Mouse (Mus musculus) heart, adult 8-10 months (tissue): ENCODE measurements around the gene Bpifa2. TPM values are rescaled to one million over a fixed set of nuclear protein-coding genes. Genes with fewer than 3 reads are reported as not detected.
A peak's percentile ranks its signal among the peaks of the same experiment; 100 is the strongest.
"Not testable (repeated sequence)": the region's sequence is repeated elsewhere in the genome, so short reads cannot be mapped to it uniquely, and the experiment has no call there.

Source experiments
- DNase-seq: peaks from one replicate; pipeline ENCODE4 v3.0.0; 2022; ENCODE audit warnings: low spot score
- total RNA-seq, 4 experiments: library from RNA; stranded (reverse); gene quantifications; 2 replicates each; pipeline ENCODE4 v1.2.4; 2022

Gene Bpifa2
- total RNA-seq = not detected

DNA sequence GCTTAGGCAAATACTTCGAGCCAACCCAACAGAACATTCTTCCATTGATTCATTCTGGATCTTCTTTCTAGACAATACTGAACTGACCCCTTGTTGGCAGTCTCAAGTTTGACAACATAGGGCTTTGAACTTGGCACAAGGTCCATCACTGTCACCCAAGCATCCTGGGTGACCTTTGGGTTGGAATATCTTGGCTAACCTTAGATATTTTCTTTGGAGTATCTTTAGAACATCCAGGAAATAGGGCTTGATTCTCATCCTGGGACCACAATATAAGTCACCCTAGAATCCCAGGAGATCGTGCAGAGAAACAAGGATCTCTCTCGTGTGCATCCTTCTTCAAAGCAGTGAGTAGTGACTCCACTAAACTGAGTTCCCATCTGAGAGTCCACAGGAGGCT, at the start of gene Bpifa2:
TSS of gene Bpifa2 (plus strand) at position 301 of the 400 bp plus-strand sequence.
- DNase-seq = no peak

DNA sequence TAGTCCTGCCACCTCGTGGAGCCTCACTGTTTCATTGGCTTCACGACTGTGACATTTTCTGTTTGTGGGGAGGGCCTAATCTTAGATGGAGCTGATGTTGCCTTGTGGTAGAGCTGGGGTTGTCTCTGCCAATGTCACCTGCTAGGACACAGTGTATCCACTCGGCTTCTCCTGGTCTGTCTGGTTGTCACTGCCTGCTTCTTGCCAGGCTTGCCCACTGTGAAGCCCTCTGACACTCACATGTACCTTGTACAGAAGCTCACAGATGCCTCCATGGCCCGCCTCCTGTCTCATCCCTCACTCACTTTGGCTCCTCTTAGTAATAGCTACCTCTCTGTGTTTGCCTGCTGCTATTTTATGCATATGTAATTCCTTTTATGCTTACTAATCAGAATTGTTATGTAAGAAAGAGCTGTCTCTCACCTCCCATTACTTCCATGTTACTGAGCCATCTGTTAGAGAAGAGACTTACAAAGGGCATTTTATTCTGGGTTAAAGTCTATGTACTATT, 45.2 kb upstream of the Bpifa2 start:
- DNase-seq = no peak

DNA sequence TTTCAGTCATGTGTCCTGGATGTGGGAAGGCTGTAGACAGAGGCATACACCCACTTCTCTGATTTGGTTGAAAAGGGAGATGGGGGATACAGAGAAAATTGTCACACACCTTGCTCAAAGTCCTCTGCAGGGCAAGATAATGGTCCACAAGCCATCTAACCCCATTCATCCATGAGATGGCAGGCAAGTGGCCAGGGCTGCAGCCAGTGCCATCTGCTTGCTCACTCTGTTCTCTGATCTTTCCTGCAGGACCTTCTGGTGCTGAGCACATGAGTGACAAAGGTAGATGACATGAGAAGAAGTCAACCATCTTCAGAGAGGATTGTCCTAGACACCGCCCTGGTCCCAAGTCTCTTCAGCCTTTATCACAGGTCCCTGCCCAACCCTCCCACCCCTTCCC, 44.7 kb upstream of the Bpifa2 start:
- no peak for DNase-seq

DNA sequence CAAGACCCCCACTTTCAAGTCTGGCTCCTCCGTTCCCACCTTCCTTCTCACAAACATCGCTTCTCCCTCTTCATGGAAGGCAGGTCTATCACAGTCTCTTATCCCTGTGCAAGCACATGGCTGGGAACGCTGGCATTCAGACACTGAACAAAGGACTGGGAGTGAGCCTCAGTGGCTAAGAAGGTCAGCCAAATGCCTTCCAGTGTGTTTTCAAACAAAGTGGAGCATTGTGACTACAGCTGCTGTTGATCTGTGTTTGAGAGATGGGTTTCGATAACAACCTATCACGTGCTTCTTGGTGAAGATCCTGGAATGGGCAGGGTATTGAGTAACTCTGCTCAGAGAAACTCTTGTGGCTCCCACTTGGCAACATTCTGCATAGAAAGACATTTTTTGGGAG, 37.8 kb upstream of the Bpifa2 start:
- no peak for DNase-seq

DNA sequence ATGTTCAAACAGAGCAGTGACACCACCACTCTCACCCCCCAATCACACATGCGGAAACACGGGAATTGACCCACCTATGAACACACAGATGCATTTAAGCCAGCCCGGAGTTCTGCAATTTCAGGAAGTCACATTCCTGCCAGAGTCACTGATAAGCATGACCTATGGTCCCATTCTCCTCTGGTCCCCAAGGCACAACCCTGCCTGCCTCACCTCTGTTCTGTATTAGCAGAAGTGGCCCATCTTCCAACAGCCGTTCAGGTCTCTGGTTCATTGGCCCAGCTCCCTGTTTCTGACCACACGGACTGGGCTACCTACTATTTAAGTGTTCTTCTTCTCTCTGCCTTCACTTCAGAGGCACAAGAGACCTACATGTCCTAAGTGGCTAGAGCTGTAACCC, 33.5 kb upstream of the Bpifa2 start, which contains the start of gene Bpifa6:
TSS of gene Bpifa6 (plus strand) at position 364 of the 400 bp plus-strand sequence.
- no peak for DNase-seq

DNA sequence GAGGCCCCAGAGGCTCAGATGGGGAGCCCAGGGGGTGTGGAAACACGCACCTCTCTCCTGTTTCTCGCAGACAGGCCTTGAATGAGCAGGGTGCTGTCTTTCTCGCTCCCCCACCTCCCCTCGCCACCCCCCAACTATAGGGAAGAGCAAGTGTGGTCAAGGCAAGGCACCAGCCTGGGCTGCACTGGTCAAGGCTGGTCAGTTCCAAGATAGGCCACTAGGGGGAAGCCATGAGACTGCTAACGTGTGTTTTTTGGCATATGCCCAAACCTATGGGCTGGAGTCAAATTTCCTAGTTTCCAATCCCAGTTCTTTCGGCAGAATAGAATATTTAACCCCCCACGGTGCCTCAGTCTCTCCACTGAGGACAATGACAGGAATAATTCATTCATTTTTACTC, 12.3 kb upstream of the Bpifa2 start:
- peak; percentile 76 for DNase-seq

DNA sequence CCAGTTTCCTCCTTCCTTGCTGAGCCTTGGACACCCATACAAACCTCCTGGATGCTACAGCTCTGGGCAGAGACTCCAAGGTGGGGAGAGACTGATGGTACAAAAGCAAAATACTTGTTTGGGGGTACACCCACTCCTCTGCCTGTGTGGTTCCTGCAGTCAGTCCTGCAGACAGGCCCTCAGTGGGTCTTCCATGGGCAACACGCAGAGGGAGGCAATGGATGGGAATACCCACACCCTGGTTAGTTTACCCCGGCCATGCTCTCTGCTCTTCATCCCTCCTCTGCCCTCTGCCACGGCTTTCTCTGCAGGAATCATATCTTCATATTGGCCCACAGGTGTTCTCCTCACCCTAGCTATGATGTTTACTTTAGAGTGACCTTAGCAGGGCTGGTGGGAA, 7.6 kb upstream of the Bpifa2 start:
- DNase-seq = no peak

DNA sequence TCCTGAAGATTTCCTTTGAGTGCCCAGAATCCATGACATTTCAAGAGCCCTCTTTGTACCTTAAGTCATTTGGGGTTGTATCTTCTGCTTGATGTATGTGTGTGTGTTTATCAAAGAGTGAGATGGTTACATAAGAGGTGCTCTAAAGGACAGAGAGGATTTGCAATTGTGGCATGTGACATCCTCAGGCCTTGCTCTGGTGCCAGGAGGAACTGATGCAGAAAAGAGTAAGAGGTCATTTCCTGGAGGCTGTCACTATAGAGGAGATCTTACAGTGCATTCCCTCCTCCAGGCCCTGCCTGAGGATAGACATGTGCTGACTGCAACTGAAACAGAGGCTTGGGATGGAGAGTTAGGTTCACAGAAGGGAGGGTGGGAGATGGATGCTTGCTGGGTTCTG, 7.0 kb upstream of the Bpifa2 start:
- no peak for DNase-seq

DNA sequence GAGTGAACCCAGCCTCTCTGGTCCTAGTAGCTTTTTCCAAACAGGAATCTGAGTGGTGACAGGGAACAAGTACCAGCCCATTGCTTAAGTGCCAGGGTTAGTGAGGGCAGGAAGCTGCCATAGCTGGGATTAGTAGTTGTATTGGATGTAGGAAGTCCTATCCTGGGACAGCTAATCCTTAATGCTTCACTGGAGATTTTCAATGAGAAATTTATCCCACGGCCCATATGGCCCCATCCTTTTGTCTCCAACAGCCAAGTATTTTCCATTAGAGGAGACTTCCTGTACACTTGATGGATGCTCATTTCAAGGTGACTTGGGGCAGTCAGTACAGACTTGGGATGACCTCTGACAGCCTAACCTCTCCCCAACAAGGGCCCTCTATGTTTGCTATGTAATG, 3.6 kb upstream of the Bpifa2 start:
- no peak for DNase-seq

DNA sequence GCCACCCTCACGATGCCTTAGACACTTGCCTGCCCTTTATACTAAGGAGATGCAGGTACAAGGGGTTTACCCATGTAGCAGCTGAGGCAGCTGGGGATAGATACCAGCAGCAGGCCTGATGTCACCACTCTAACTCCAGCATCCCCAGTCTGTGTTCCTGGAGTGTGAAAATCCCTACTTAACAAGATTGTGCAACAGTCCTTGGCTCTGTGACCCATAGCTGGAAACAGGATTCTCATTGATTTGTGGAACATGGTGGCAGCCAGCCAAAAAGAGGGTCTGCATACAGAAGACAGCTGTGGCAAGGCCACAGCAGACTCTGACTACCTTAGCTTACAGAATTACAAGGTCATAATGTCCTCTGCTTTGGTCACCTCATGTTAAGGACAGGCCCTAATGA, 3.0 kb upstream of the Bpifa2 start:
- DNase-seq = no peak

DNA sequence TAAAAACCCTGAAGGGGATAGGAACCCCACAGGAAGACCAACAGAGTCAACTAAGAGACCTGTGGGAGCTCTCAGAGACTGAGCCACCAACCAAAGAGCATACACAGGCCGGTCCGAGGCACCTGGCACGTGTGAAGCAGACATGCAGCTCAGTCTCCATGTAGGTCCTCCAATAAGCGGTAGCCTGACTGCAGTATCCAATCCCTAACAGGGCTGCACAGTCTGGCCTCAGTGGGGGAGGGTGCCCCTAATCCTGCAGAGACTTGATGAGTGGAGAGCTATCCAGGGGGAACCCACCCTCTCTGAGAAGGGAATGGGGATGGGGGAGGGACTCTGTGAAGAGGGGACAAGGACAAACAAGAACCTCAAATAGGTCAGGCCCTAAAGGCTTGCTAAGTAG, 2.3 kb upstream of the Bpifa2 start:
- DNase-seq = no peak

DNA sequence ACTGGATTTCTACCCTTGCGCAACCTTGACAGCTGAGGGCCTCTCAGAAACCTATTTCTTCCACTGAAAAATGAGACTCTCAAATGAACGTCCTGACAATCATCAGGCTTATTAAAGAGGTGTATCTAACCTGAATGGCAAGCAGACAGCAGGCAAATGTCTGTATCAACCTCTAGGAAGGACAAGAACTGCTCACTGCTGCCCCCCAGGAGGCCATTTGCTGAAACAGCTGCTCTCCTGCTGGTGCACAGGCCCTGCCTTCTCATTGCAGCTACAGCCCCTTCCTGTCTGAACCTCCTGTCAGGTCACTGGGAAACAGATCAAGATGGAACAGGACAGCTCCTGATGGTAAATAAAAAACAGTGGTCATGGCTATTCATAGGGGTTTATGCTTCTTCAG, 1.7 kb upstream of the Bpifa2 start:
- no peak for DNase-seq

DNA sequence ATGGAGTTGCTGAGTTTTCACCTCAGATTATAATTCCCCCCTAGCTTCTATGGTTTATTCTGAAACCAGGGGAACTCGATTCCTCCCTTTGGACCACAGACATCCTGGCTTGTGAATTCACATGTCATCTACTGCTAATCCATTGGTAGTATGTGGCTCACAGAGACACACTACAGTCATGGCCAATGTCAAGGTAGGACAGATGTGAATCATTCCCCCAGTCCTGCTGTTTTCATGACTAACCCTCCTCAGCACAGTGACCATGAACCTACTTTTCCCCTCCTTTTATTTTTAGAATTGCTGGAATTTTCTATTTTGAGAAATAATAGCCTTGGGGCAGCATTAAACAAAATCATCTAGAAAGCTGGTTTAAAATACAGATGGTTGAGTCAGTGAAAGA, 684 bp upstream of the Bpifa2 start:
- DNase-seq = no peak

DNA sequence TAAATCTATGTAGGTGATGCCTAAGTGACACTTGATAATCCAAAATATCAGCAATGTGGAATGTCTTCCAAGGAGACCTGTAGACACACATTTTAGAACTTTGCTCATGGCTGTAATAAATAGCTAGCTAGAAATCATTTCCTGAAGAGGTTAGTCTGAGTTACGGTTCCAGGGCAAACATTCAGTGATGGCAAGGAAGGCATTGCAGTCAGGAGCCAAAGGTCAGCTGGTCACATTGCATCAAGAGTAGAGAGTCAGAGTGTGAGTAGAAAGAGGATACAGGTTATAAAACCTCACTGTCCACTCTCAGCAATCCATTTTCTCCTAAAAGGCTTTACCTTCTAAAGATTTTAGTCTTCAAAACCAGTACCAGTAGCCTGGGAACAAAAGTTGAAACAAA, 9.9 kb downstream of the Bpifa2 start:
- no peak for DNase-seq

DNA sequence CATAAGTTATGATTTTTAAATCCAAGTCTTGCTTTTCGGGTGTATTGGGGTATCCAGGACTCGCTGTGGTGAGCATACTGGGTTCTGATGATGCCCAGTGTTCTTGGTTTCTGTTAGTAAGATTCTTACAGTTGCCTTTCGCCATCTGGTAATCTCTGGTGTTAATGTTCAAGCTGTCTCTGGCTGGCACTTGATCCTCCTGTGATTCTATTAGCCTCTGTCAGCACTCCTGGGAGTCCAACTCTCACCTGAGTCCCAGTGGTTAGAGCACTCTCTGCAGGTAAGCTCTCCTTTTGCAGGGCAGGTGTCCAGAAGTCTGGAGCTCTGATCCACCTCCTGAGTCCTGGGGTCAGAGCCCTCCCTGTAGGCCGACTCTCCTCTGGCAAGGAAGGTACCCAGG, 16.6 kb downstream of the Bpifa2 start:
- not testable (repeated sequence) for DNase-seq

DNA sequence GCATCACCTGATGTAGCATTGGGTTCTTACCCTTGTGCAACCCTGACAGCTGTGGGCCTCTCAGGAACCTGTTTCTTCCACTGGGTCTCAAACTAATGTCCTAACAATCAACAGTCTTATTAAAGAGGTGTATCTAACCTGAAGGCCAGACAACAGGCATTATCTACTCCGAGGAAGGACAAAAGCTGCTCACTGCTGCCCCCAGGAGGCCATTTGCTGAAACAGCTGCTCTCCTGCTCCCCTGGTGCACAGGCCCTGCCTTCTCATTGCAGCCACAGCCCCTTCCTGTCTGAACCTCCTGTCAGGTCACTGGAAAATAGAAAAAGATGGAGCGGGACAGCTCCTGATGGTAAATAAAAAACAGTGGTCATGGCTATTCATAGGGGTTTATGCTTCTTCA, 30.9 kb downstream of the Bpifa2 start:
- no peak for DNase-seq

DNA sequence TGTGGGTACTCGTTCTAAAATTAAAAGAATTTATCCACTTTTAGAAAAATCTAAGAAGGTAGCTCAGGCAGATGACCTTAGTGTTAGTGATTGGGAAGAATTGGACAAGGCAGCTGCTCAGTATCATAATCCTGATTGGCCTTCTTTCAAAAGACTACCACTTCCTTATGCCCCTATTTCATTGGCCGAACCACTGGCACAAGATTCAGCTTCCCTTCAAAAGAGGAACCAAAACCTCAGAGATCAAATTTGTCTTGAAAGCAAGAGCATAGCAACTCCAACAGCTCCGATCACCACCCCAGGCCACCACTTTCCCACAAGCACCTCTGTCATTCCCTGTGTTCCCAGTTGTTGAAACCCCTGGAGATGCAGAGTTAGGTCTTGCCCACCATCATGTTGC, 36.7 kb downstream of the Bpifa2 start:
- peak; percentile 9 for DNase-seq

DNA sequence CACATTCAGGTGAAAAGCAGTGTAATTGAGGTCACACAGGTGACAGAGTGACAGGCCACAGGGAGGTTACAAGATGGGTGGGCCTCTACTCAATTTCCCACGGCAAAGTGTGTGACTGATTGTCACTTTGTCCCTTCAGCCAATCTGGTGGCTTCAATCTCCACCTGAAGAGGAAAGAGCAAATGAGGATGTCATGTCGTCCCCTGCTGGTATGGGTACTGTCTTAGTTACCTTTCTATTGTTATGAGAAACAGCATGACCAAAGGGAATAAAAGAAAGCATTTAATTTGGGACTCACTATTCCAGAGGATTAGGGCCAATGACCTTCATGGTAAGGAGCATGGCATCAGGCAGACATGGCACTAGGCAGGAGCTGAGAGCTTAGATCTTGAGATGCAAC, 50.6 kb downstream of the Bpifa2 start:
- no peak for DNase-seq

Other genes starting within 250 kb of the Bpifa2 start
- gene Efcab8, start 228.3 kb upstream of the Bpifa2 start, total RNA-seq = not detected
- gene Sun5, start 137.2 kb upstream of the Bpifa2 start, total RNA-seq = not detected
- gene Bpifb2, start 133.2 kb upstream of the Bpifa2 start, total RNA-seq = not detected
- not detected for gene Bpifb6, start 107.9 kb upstream of the Bpifa2 start, total RNA-seq
- gene Bpifb3, start 90.0 kb upstream of the Bpifa2 start, total RNA-seq = not detected
- not detected for gene Bpifb4, start 70.1 kb upstream of the Bpifa2 start, total RNA-seq
- gene Bpifa6, start 33.3 kb upstream of the Bpifa2 start, total RNA-seq = not detected
- gene Bpifa3, start 122.1 kb downstream of the Bpifa2 start, total RNA-seq = not detected
- gene Bpifa1, start 134.6 kb downstream of the Bpifa2 start, total RNA-seq = 10 to 100 TPM in 1 of 4 experiments, not detected in 3; 56.2 TPM
- not detected for gene Bpifa5, start 154.3 kb downstream of the Bpifa2 start, total RNA-seq
- under 1 TPM in 2 of 4 experiments, not detected in 2; 0.16 to 0.55 TPM for gene Bpifb1, start 182.6 kb downstream of the Bpifa2 start, total RNA-seq
- not detected for gene Bpifb5, start 215.5 kb downstream of the Bpifa2 start, total RNA-seq
- not detected for gene Bpifb9a, start 249.6 kb downstream of the Bpifa2 start, total RNA-seq